Mouse (Mus musculus): ENCODE data around the gene Igfbp5. TPM values are rescaled to one million over a fixed set of nuclear protein-coding genes. Genes with fewer than 3 reads are reported as not detected.

Gene Igfbp5
- 122 and 123 TPM in 2 replicates for polyA plus RNA-seq (2015; fragmentation: Nextera tagmentation; extraction: Ambion mirVana)

GRCm38 (mm10) chr1:72874287-72875211 lies at the start of gene Igfbp5:
Igfbp5 (minus strand) TSS chr1:72874884.
- ATAC-seq (ENCODE audit: insufficient read depth, low FRiP score): peak; percentile 45
- Histone ChIP-seq H3K4me1 (ENCODE audit: control insufficient read depth, insufficient read depth, low read length) (peaks cover 28% of the 10 kb centered on the region), H3K4me2 (ENCODE audit: low read depth, low read length) (peak within 1 kb of the TSS; percentile 94), H3K27ac (ENCODE audit: low read length) (peak within 1 kb of the TSS; percentile 97), H3K4me3 (replicated peaks; ENCODE audit: low read length) (peak within 1 kb of the TSS; percentile 82), H3K27me3 (ENCODE audit: control insufficient read depth, insufficient read depth, low read length) (no peaks in the 10 kb centered on the region; the same call in 1 of the 2 replicates), H3K36me3 (ENCODE audit: control insufficient read depth, insufficient read depth, low read length) (no peaks in the 10 kb centered on the region), H3K9ac (ENCODE audit: low read length) (peak within 1 kb of the TSS; percentile 92), H3K9me3 (replicated peaks; ENCODE audit: control insufficient read depth, low read length) (no peaks in the 10 kb centered on the region)
- WGBS: 1% methylated on average over 38 of the region's 38 CpGs

- WGBS: 24% methylated on average over 6 of the region's 6 CpGs
- H3K27ac ChIP-seq (ENCODE audit: low read length): peak overlapping the region; percentile 86
- ATAC-seq (ENCODE audit: insufficient read depth, low FRiP score): peak; percentile 87
Observed at GRCm38 (mm10) chr1:72914815-72915214, 40.1 kb upstream of the Igfbp5 start.

GRCm38 (mm10) chr1:72913073-72913472 lies 38.4 kb upstream of the Igfbp5 start:
- Histone ChIP-seq H3K4me2 (ENCODE audit: low read depth, low read length) (no peak overlapping the region), H3K4me1 (ENCODE audit: control insufficient read depth, insufficient read depth, low read length) (peaks cover 25% of the 10 kb centered on the region), H3K9ac (ENCODE audit: low read length) (no peak overlapping the region), H3K9me3 (replicated peaks; ENCODE audit: control insufficient read depth, low read length) (no peaks in the 10 kb centered on the region), H3K4me3 (replicated peaks; ENCODE audit: low read length) (no peak overlapping the region), H3K36me3 (ENCODE audit: control insufficient read depth, insufficient read depth, low read length) (no peaks in the 10 kb centered on the region), H3K27ac (ENCODE audit: low read length) (0 out of 2 replicates have a peak overlapping the region, but pooled peaks have one; percentile 29), H3K27me3 (ENCODE audit: control insufficient read depth, insufficient read depth, low read length) (no peaks in the 10 kb centered on the region)
- ATAC-seq (ENCODE audit: insufficient read depth, low FRiP score): peak; percentile 35; the same call in 1 of the 2 replicates
- 65% methylated on average over 5 of the region's 5 CpGs for WGBS

More at GRCm38 (mm10) chr1:72914815-72915214, 40.1 kb upstream of the Igfbp5 start:
- Histone ChIP-seq H3K9me3 (replicated peaks; ENCODE audit: control insufficient read depth, low read length) (no peaks in the 10 kb centered on the region), H3K27me3 (ENCODE audit: control insufficient read depth, insufficient read depth, low read length) (no peaks in the 10 kb centered on the region), H3K4me2 (ENCODE audit: low read depth, low read length) (no peak overlapping the region), H3K9ac (ENCODE audit: low read length) (no peak overlapping the region), H3K4me3 (replicated peaks; ENCODE audit: low read length) (no peak overlapping the region), H3K36me3 (ENCODE audit: control insufficient read depth, insufficient read depth, low read length) (no peaks in the 10 kb centered on the region), H3K4me1 (ENCODE audit: control insufficient read depth, insufficient read depth, low read length) (peaks cover 21% of the 10 kb centered on the region)

- H3K4me3 ChIP-seq (replicated peaks; ENCODE audit: low read length): no peak overlapping the region
- ATAC-seq (ENCODE audit: insufficient read depth, low FRiP score): no peak
- H3K4me1 ChIP-seq (ENCODE audit: control insufficient read depth, insufficient read depth, low read length): no peaks in the 10 kb centered on the region
- no peaks in the 10 kb centered on the region for H3K27me3 ChIP-seq (ENCODE audit: control insufficient read depth, insufficient read depth, low read length)
- H3K9me3 ChIP-seq (replicated peaks; ENCODE audit: control insufficient read depth, low read length): no peaks in the 10 kb centered on the region
- no peaks in the 10 kb centered on the region for H3K36me3 ChIP-seq (ENCODE audit: control insufficient read depth, insufficient read depth, low read length)
- no peak overlapping the region for H3K9ac ChIP-seq (ENCODE audit: low read length)
- H3K4me2 ChIP-seq (ENCODE audit: low read depth, low read length): no peak overlapping the region
- H3K27ac ChIP-seq (ENCODE audit: low read length): no peak overlapping the region
- WGBS: 70% methylated on average over 2 of the region's 2 CpGs
Observed at GRCm38 (mm10) chr1:72895821-72896220, 21.1 kb upstream of the Igfbp5 start.

GRCm38 (mm10) chr1:72887910-72888309 lies 13.2 kb upstream of the Igfbp5 start:
- Histone ChIP-seq H3K9ac (ENCODE audit: low read length) (no peak overlapping the region), H3K27me3 (ENCODE audit: control insufficient read depth, insufficient read depth, low read length) (no peaks in the 10 kb centered on the region), H3K27ac (ENCODE audit: low read length) (no peak overlapping the region), H3K9me3 (replicated peaks; ENCODE audit: control insufficient read depth, low read length) (no peaks in the 10 kb centered on the region), H3K4me3 (replicated peaks; ENCODE audit: low read length) (no peak overlapping the region), H3K36me3 (ENCODE audit: control insufficient read depth, insufficient read depth, low read length) (no peaks in the 10 kb centered on the region), H3K4me1 (ENCODE audit: control insufficient read depth, insufficient read depth, low read length) (peaks cover 11% of the 10 kb centered on the region), H3K4me2 (ENCODE audit: low read depth, low read length) (no peak overlapping the region)
- ATAC-seq (ENCODE audit: insufficient read depth, low FRiP score): no peak
- WGBS: 35% methylated on average over 1 of the region's 1 CpGs

- H3K27ac ChIP-seq (ENCODE audit: low read length): peak overlapping the region; percentile 86
- H3K4me3 ChIP-seq (replicated peaks; ENCODE audit: low read length): no peak overlapping the region
- H3K9ac ChIP-seq (ENCODE audit: low read length): no peak overlapping the region
- H3K27me3 ChIP-seq (ENCODE audit: control insufficient read depth, insufficient read depth, low read length): no peaks in the 10 kb centered on the region
- H3K4me2 ChIP-seq (ENCODE audit: low read depth, low read length): no peak overlapping the region
- peak; percentile 90 for ATAC-seq (ENCODE audit: insufficient read depth, low FRiP score)
- peaks cover 11% of the 10 kb centered on the region for H3K4me1 ChIP-seq (ENCODE audit: control insufficient read depth, insufficient read depth, low read length)
- 40% methylated on average over 7 of the region's 7 CpGs for WGBS
- H3K36me3 ChIP-seq (ENCODE audit: control insufficient read depth, insufficient read depth, low read length): no peaks in the 10 kb centered on the region
- no peaks in the 10 kb centered on the region for H3K9me3 ChIP-seq (replicated peaks; ENCODE audit: control insufficient read depth, low read length)
Observed at GRCm38 (mm10) chr1:72885819-72886169, 11.1 kb upstream of the Igfbp5 start.

GRCm38 (mm10) chr1:72885111-72885818 lies 10.6 kb upstream of the Igfbp5 start:
- H3K9me3 ChIP-seq (replicated peaks; ENCODE audit: control insufficient read depth, low read length): no peaks in the 10 kb centered on the region
- no peak overlapping the region for H3K4me3 ChIP-seq (replicated peaks; ENCODE audit: low read length)
- 65% methylated on average over 11 of the region's 11 CpGs for WGBS
- H3K4me2 ChIP-seq (ENCODE audit: low read depth, low read length): no peak overlapping the region
- H3K27ac ChIP-seq (ENCODE audit: low read length): peak overlapping the region; percentile 86
- ATAC-seq (ENCODE audit: insufficient read depth, low FRiP score): peak; percentile 85
- no peaks in the 10 kb centered on the region for H3K27me3 ChIP-seq (ENCODE audit: control insufficient read depth, insufficient read depth, low read length)
- no peak overlapping the region for H3K9ac ChIP-seq (ENCODE audit: low read length)
- no peaks in the 10 kb centered on the region for H3K36me3 ChIP-seq (ENCODE audit: control insufficient read depth, insufficient read depth, low read length)
- H3K4me1 ChIP-seq (ENCODE audit: control insufficient read depth, insufficient read depth, low read length): peaks cover 11% of the 10 kb centered on the region

GRCm38 (mm10) chr1:72879319-72879634 lies 4.6 kb upstream of the Igfbp5 start:
- Histone ChIP-seq H3K27me3 (ENCODE audit: control insufficient read depth, insufficient read depth, low read length) (no peaks in the 10 kb centered on the region; the same call in 1 of the 2 replicates), H3K4me1 (ENCODE audit: control insufficient read depth, insufficient read depth, low read length) (peaks cover 13% of the 10 kb centered on the region), H3K27ac (ENCODE audit: low read length) (peak overlapping the region; percentile 38; the same call in 1 of the 2 replicates), H3K9me3 (replicated peaks; ENCODE audit: control insufficient read depth, low read length) (no peaks in the 10 kb centered on the region), H3K4me2 (ENCODE audit: low read depth, low read length) (no peak overlapping the region), H3K4me3 (replicated peaks; ENCODE audit: low read length) (no peak overlapping the region), H3K36me3 (ENCODE audit: control insufficient read depth, insufficient read depth, low read length) (no peaks in the 10 kb centered on the region), H3K9ac (ENCODE audit: low read length) (no peak overlapping the region)
- ATAC-seq (ENCODE audit: insufficient read depth, low FRiP score): no peak
- 63% methylated on average over 4 of the region's 4 CpGs for WGBS
